Mouse (Mus musculus): Measurements from ENCODE around the gene Ccnb1ip1. TPM values are rescaled to one million over a fixed set of nuclear protein-coding genes. Genes with fewer than 3 reads are reported as not detected.
A peak's percentile ranks its signal among the peaks of the same experiment; 100 is the strongest.
"Not testable (repeated sequence)": the region's sequence is repeated elsewhere in the genome, so short reads cannot be mapped to it uniquely, and the experiment has no call there.

Ccnb1ip1 gene
- total and polyA plus RNA-seq, 2 experiments from 2014 or later = not detected

GRCm38 (mm10) chr14:50826579-50826978 is 19.0 kb upstream of the Ccnb1ip1 start:
- Histone ChIP-seq H3K4me1 (ENCODE audit: insufficient read depth, low read length) (no peaks in the 10 kb centered on the region), H3K4me2 (ENCODE audit: low read depth, low read length, poor library complexity, severe bottlenecking) (no peak overlapping the region), H3K27me3 (ENCODE audit: insufficient read depth, low read length) (no peaks in the 10 kb centered on the region), H3K9ac (replicated peaks; ENCODE audit: low read length, poor library complexity, severe bottlenecking) (no peak overlapping the region), H3K4me3 (ENCODE audit: low read depth, low read length) (no peak overlapping the region), H3K27ac (ENCODE audit: low read depth, low read length) (no peak overlapping the region), H3K36me3 (ENCODE audit: insufficient read depth, low read length) (peaks cover 10% of the 10 kb centered on the region; the same call in 1 of the 2 replicates), H3K9me3 (ENCODE audit: low read length) (no peaks in the 10 kb centered on the region)
- DNase-seq (ENCODE audit: low spot score) (no peak), ATAC-seq (ENCODE audit: low FRiP score) (no peak)
- no peak for TF ChIP-seq CTCF (IDR thresholded peaks at IDR 0.05)
- WGBS = 80% methylated on average over 4 of the region's 4 CpGs

GRCm38 (mm10) chr14:50824219-50824618 is 16.7 kb upstream of the Ccnb1ip1 start:
- DNase-seq (ENCODE audit: low spot score) (no peak), ATAC-seq (ENCODE audit: low FRiP score) (no peak)
- Histone ChIP-seq H3K27me3 (ENCODE audit: insufficient read depth, low read length) (no peaks in the 10 kb centered on the region), H3K4me3 (ENCODE audit: low read depth, low read length) (no peak overlapping the region), H3K4me2 (ENCODE audit: low read depth, low read length, poor library complexity, severe bottlenecking) (no peak overlapping the region), H3K4me1 (ENCODE audit: insufficient read depth, low read length) (no peaks in the 10 kb centered on the region), H3K9me3 (ENCODE audit: low read length) (no peaks in the 10 kb centered on the region), H3K36me3 (ENCODE audit: insufficient read depth, low read length) (peaks cover 32% of the 10 kb centered on the region), H3K27ac (ENCODE audit: low read depth, low read length) (no peak overlapping the region), H3K9ac (replicated peaks; ENCODE audit: low read length, poor library complexity, severe bottlenecking) (no peak overlapping the region)
- 94% methylated on average over 9 of the region's 9 CpGs for WGBS
- TF ChIP-seq CTCF (IDR thresholded peaks at IDR 0.05) = no peak

- no peak overlapping the region for H3K9ac ChIP-seq (replicated peaks; ENCODE audit: low read length, poor library complexity, severe bottlenecking)
- H3K4me2 ChIP-seq (ENCODE audit: low read depth, low read length, poor library complexity, severe bottlenecking) = no peak overlapping the region
- DNase-seq (ENCODE audit: low spot score) (no peak), ATAC-seq (ENCODE audit: low FRiP score) (no peak)
- TF ChIP-seq CTCF (IDR thresholded peaks at IDR 0.05) = no peak; the same call in 1 of the 2 replicates
- 74% methylated on average over 2 of the region's 2 CpGs for whole genome bisulfite sequencing
- no peaks in the 10 kb centered on the region for H3K9me3 ChIP-seq (ENCODE audit: low read length)
- no peaks in the 10 kb centered on the region for H3K4me1 ChIP-seq (ENCODE audit: insufficient read depth, low read length)
- no peaks in the 10 kb centered on the region for H3K27me3 ChIP-seq (ENCODE audit: insufficient read depth, low read length)
- peaks cover 33% of the 10 kb centered on the region for H3K36me3 ChIP-seq (ENCODE audit: insufficient read depth, low read length)
- no peak overlapping the region for H3K27ac ChIP-seq (ENCODE audit: low read depth, low read length)
- no peak overlapping the region for H3K4me3 ChIP-seq (ENCODE audit: low read depth, low read length)
These were observed 15.7 kb upstream of the Ccnb1ip1 start for GRCm38 (mm10) chr14:50823240-50823639.

- no peak for ATAC-seq (ENCODE audit: low FRiP score)
- Histone ChIP-seq H3K9me3 (ENCODE audit: low read length) (no peaks in the 10 kb centered on the region), H3K27me3 (ENCODE audit: insufficient read depth, low read length) (no peaks in the 10 kb centered on the region), H3K4me2 (ENCODE audit: low read depth, low read length, poor library complexity, severe bottlenecking) (no peak overlapping the region), H3K9ac (replicated peaks; ENCODE audit: low read length, poor library complexity, severe bottlenecking) (no peak overlapping the region), H3K4me3 (ENCODE audit: low read depth, low read length) (no peak overlapping the region), H3K4me1 (ENCODE audit: insufficient read depth, low read length) (no peaks in the 10 kb centered on the region), H3K27ac (ENCODE audit: low read depth, low read length) (no peak overlapping the region), H3K36me3 (ENCODE audit: insufficient read depth, low read length) (peaks cover 31% of the 10 kb centered on the region)
- no peak for TF ChIP-seq CTCF (IDR thresholded peaks at IDR 0.05)
- no peak for DNase-seq (ENCODE audit: low spot score)
- 96% methylated on average over 2 of the region's 2 CpGs for WGBS
These were observed 5.5 kb upstream of the Ccnb1ip1 start for GRCm38 (mm10) chr14:50813060-50813459.

GRCm38 (mm10) chr14:50806469-50806868 is 1.1 kb downstream of the Ccnb1ip1 start:
- not testable (repeated sequence) for ATAC-seq (ENCODE audit: low FRiP score); DNase-seq (ENCODE audit: low spot score); H3K9ac ChIP-seq (replicated peaks; ENCODE audit: low read length, poor library complexity, severe bottlenecking); H3K27me3 ChIP-seq (ENCODE audit: insufficient read depth, low read length); H3K4me1 ChIP-seq (ENCODE audit: insufficient read depth, low read length); H3K9me3 ChIP-seq (ENCODE audit: low read length); H3K36me3 ChIP-seq (ENCODE audit: insufficient read depth, low read length)
- peak overlapping the region; percentile 51 for H3K4me3 ChIP-seq (ENCODE audit: low read depth, low read length)
- 87% methylated on average over 5 of the region's 5 CpGs for WGBS
- H3K27ac ChIP-seq (ENCODE audit: low read depth, low read length) = peak overlapping the region; percentile 83
- peak overlapping the region; percentile 48 for H3K4me2 ChIP-seq (ENCODE audit: low read depth, low read length, poor library complexity, severe bottlenecking)

- H3K36me3 ChIP-seq (ENCODE audit: insufficient read depth, low read length) = no peaks in the 10 kb centered on the region
- DNase-seq (ENCODE audit: low spot score) (no peak), ATAC-seq (ENCODE audit: low FRiP score) (no peak)
- no peak overlapping the region for H3K4me3 ChIP-seq (ENCODE audit: low read depth, low read length)
- H3K4me2 ChIP-seq (ENCODE audit: low read depth, low read length, poor library complexity, severe bottlenecking) = no peak overlapping the region
- H3K27me3 ChIP-seq (ENCODE audit: insufficient read depth, low read length) = no peaks in the 10 kb centered on the region
- no peaks in the 10 kb centered on the region for H3K9me3 ChIP-seq (ENCODE audit: low read length)
- 79% methylated on average over 13 of the region's 13 CpGs for WGBS
- H3K4me1 ChIP-seq (ENCODE audit: insufficient read depth, low read length) = no peaks in the 10 kb centered on the region
- TF ChIP-seq CTCF (IDR thresholded peaks at IDR 0.05) = no peak
- H3K9ac ChIP-seq (replicated peaks; ENCODE audit: low read length, poor library complexity, severe bottlenecking) = no peak overlapping the region
- H3K27ac ChIP-seq (ENCODE audit: low read depth, low read length) = no peak overlapping the region
These were observed 2.8 kb downstream of the Ccnb1ip1 start for GRCm38 (mm10) chr14:50804683-50805082.

All from midbrain, postnatal 0 days (tissue).